Mouse (Mus musculus) forelimb bud, embryonic 11.5 days (tissue): ENCODE data around the gene Dhx15.

Source experiments
- DNase-seq: peaks from one replicate; pipeline ENCODE4 v3.0.0-alpha.2; 2012; ENCODE audit warnings: low read depth, low spot score

The Dhx15 gene

DNA sequence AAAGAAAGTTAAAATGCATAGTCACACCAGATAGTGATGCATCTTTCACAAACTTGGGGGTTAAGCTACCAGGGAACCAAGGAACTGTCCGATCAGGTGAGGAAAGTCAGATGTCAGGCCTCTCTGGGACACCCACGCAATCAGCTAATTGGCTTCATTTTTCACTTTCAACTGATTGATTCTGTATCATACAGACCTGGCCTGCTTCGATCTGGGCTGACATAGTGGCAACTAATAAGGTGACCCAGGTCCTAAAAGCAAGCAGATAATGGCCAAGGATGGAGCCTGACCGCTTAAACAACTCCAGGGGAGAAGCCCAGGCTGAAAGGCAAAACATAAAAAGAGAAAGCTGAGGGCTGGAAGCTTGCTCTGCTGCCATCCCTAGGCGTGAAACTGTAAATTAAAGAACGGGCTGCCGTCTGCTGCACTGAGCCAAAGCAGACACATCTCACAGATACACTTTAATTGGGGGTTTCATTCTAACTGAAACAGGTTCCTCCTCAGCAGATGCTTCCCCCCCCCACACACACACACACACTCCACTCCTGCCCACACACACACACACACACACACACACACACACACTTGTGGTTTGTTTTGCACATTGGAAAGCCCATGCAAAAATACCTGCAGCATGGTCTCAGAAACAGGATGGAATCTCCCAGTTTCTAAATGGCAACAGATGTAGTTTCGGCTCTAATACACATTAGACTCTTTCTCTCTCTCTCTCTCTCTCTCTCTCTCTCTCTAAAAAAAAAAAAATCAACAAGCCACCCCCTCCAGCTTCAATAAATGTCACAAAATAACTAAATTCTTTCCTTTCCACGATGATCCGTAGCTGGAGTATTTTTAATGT is 79.3 kb downstream of the Dhx15 start:
- no peak for DNase-seq
